Mouse (Mus musculus): ENCODE measurements around the gene Fgfr2.

GRCm38 (mm10) chr7:131256841-131257240 lies 1866.3 kb downstream of the Fgfr2 start:
- TF ChIP-seq CTCF (IDR thresholded peaks at IDR 0.05) (no peak), EP300 (IDR thresholded peaks at IDR 0.05) (no peak)
